Mouse (Mus musculus) myocyte (in vitro differentiated cells): ENCODE measurements around the gene Atp2b4. TPM values are rescaled to one million over a fixed set of nuclear protein-coding genes. Genes with fewer than 3 reads are reported as not detected.

Experiments used
- H3K27me3 ChIP-seq: one replicate; pipeline ENCODE4 v1.6.1; 2011; ENCODE audit not compliant: control insufficient read depth, insufficient read depth, insufficient read length
- H3K36me3 ChIP-seq: one replicate; pipeline ENCODE4 v1.6.1; 2011; ENCODE audit not compliant: control insufficient read depth, insufficient read depth
- H3K4me2 ChIP-seq: one replicate; pipeline ENCODE4 v1.6.1; 2011; ENCODE audit warnings: low read depth, control low read depth
- H3K4me3 ChIP-seq: one replicate; pipeline ENCODE4 v1.5.1; 2011; ENCODE audit warnings: mild to moderate bottlenecking, control low read depth, moderate library complexity
- H3K79me2 ChIP-seq: one replicate; pipeline ENCODE4 v1.6.1; 2011; ENCODE audit not compliant: control insufficient read depth, insufficient read depth
- H3ac ChIP-seq: one replicate; pipeline ENCODE4 v1.6.1; 2011; ENCODE audit not compliant: control insufficient read depth, insufficient read length
- CEBPB ChIP-seq: IDR thresholded peaks from 2 replicates; pipeline ENCODE4 v1.6.1; 2011; ENCODE audit warnings: mild to moderate bottlenecking, moderate library complexity; ENCODE audit not compliant: poor library complexity, insufficient read depth, severe bottlenecking
- E2F4 ChIP-seq: IDR thresholded peaks from one replicate; pipeline ENCODE4 v1.6.1; 2011; ENCODE audit warnings: mild to moderate bottlenecking, control low read depth, moderate library complexity; ENCODE audit not compliant: insufficient read depth
- MAX ChIP-seq: IDR thresholded peaks from one replicate; pipeline ENCODE4 v1.6.1; 2011; ENCODE audit warnings: low read depth, mild to moderate bottlenecking, control low read depth
- MYOD1 ChIP-seq, 3 experiments: IDR thresholded peaks; one replicate each; pipeline ENCODE4 v1.6.1; 2011; ENCODE audit warnings: control low read depth in 2 of 3, low read depth in 2 of 3, mild to moderate bottlenecking in 2 of 3, moderate library complexity in 1 of 3; ENCODE audit not compliant: insufficient read length in 2 of 3, control insufficient read depth in 1 of 3
- MYOG ChIP-seq, 3 experiments: IDR thresholded peaks; one replicate each; pipeline ENCODE4 v1.6.1; 2011; ENCODE audit warnings: control low read depth in 2 of 3, low read depth in 2 of 3, mild to moderate bottlenecking in 2 of 3; ENCODE audit not compliant: insufficient read length in 2 of 3, control insufficient read depth in 1 of 3, insufficient read depth in 1 of 3
- POLR2A ChIP-seq: IDR thresholded peaks from one replicate; pipeline ENCODE4 v1.6.1; 2011; ENCODE audit warnings: low read depth, mild to moderate bottlenecking, control low read depth, moderate library complexity; ENCODE audit not compliant: insufficient read length
- POLR2AphosphoS2 ChIP-seq: IDR thresholded peaks from one replicate; pipeline ENCODE4 v1.6.1; 2011; ENCODE audit warnings: low read depth, control low read depth; ENCODE audit not compliant: insufficient read length
- REST ChIP-seq: IDR thresholded peaks from one replicate; pipeline ENCODE4 v1.6.1; 2011; ENCODE audit warnings: mild to moderate bottlenecking, control low read depth, moderate library complexity; ENCODE audit not compliant: insufficient read depth, insufficient read length
- SRF ChIP-seq: IDR thresholded peaks from one replicate; pipeline ENCODE4 v1.6.1; 2011; ENCODE audit warnings: low read depth; ENCODE audit not compliant: control insufficient read depth, insufficient read length
- TCF12 ChIP-seq: IDR thresholded peaks from one replicate; pipeline ENCODE4 v1.6.1; 2011; ENCODE audit warnings: mild to moderate bottlenecking, control low read depth; ENCODE audit not compliant: poor library complexity, insufficient read depth, severe bottlenecking
- TCF3 ChIP-seq: IDR thresholded peaks from one replicate; pipeline ENCODE4 v1.6.1; 2011; ENCODE audit warnings: low read depth, control low read depth; ENCODE audit not compliant: insufficient read length
- USF1 ChIP-seq: IDR thresholded peaks from one replicate; pipeline ENCODE4 v1.6.1; 2011; ENCODE audit warnings: low read depth, mild to moderate bottlenecking, control low read depth, moderate library complexity
- polyA plus RNA-seq: library from polyadenylated mRNA; unstranded; fragments of >200 nt; fragmentation: generic; extraction: Trizol; gene quantifications from one replicate; pipeline ENCODE4 v1.2.1, GENCODE M21; 2012; ENCODE audit warnings: missing spikeins

Atp2b4 gene
- polyA plus RNA-seq, 1 experiment = 28.1 TPM

- Histone ChIP-seq H3K27me3 (no peaks in the 10 kb centered on the region), H3K36me3 (no peaks in the 10 kb centered on the region), H3K4me2 (no peak overlapping the region), H3ac (no peak overlapping the region), H3K4me3 (no peak overlapping the region), H3K79me2 (no peaks in the 10 kb centered on the region)
- TF ChIP-seq CEBPB (no peak), MYOG (IDR thresholded peaks at IDR 0.05; ENCODE audit: control insufficient read depth in 1 of 3, insufficient read depth in 1 of 3, insufficient read length in 2 of 3, low read depth in 2 of 3) (peak; percentile 24 to 75 (median 35)), POLR2AphosphoS2 (no peak), MAX (no peak), SRF (no peak), TCF12 (no peak), E2F4 (no peak), MYOD1 (IDR thresholded peaks at IDR 0.05; ENCODE audit: control insufficient read depth in 1 of 3, insufficient read length in 2 of 3, low read depth in 2 of 3) (peak in 2 of 3 experiments; percentile 73 to 84), REST (no peak), USF1 (no peak), POLR2A (no peak), TCF3 (peak; percentile 40)
These were observed 24.7 kb upstream of the Atp2b4 start for GRCm38 (mm10) chr1:133825543-133825942.

- TF ChIP-seq MYOG (IDR thresholded peaks at IDR 0.05; ENCODE audit: control insufficient read depth in 1 of 3, insufficient read depth in 1 of 3, insufficient read length in 2 of 3, low read depth in 2 of 3) (no peak), MAX (no peak), USF1 (no peak), POLR2AphosphoS2 (no peak), POLR2A (no peak), SRF (no peak)
- Histone ChIP-seq H3K36me3 (no peaks in the 10 kb centered on the region), H3ac (no peak overlapping the region), H3K27me3 (no peaks in the 10 kb centered on the region), H3K79me2 (no peaks in the 10 kb centered on the region), H3K4me3 (no peak overlapping the region), H3K4me2 (no peak overlapping the region)
These were observed 24.3 kb upstream of the Atp2b4 start for GRCm38 (mm10) chr1:133825140-133825539.

- TF ChIP-seq MAX = no peak
- TF ChIP-seq USF1 = no peak
- TF ChIP-seq MYOG (IDR thresholded peaks at IDR 0.05; ENCODE audit: control insufficient read depth in 1 of 3, insufficient read depth in 1 of 3, insufficient read length in 2 of 3, low read depth in 2 of 3) = no peak
- TF ChIP-seq TCF3 = no peak
- TF ChIP-seq POLR2AphosphoS2 = no peak
- no peak for TF ChIP-seq SRF
- no peak for TF ChIP-seq CEBPB
- no peak for TF ChIP-seq MYOD1 (IDR thresholded peaks at IDR 0.05; ENCODE audit: control insufficient read depth in 1 of 3, insufficient read length in 2 of 3, low read depth in 2 of 3)
- no peak for TF ChIP-seq E2F4
- H3K27me3 ChIP-seq = no peaks in the 10 kb centered on the region
- H3K36me3 ChIP-seq = no peaks in the 10 kb centered on the region
- H3ac ChIP-seq = no peak overlapping the region
- H3K79me2 ChIP-seq = no peaks in the 10 kb centered on the region
- H3K4me2 ChIP-seq = no peak overlapping the region
- no peak overlapping the region for H3K4me3 ChIP-seq
These were observed 20.3 kb upstream of the Atp2b4 start for GRCm38 (mm10) chr1:133821144-133821543.

- Histone ChIP-seq H3K4me2 (no peak overlapping the region), H3K79me2 (no peaks in the 10 kb centered on the region), H3K4me3 (no peak overlapping the region), H3K36me3 (no peaks in the 10 kb centered on the region), H3ac (no peak overlapping the region), H3K27me3 (no peaks in the 10 kb centered on the region)
- TF ChIP-seq CEBPB (no peak), REST (no peak), E2F4 (no peak), TCF12 (no peak), MYOG (IDR thresholded peaks at IDR 0.05; ENCODE audit: control insufficient read depth in 1 of 3, insufficient read depth in 1 of 3, insufficient read length in 2 of 3, low read depth in 2 of 3) (no peak), USF1 (no peak), MYOD1 (IDR thresholded peaks at IDR 0.05; ENCODE audit: control insufficient read depth in 1 of 3, insufficient read length in 2 of 3, low read depth in 2 of 3) (no peak), POLR2A (no peak), MAX (no peak), SRF (no peak), TCF3 (no peak), POLR2AphosphoS2 (no peak)
These were observed 19.3 kb upstream of the Atp2b4 start for GRCm38 (mm10) chr1:133820100-133820499.

- Histone ChIP-seq H3ac (no peak overlapping the region), H3K79me2 (no peaks in the 10 kb centered on the region), H3K4me2 (no peak overlapping the region), H3K27me3 (no peaks in the 10 kb centered on the region), H3K36me3 (no peaks in the 10 kb centered on the region), H3K4me3 (no peak overlapping the region)
- TF ChIP-seq REST (no peak), MYOG (IDR thresholded peaks at IDR 0.05; ENCODE audit: control insufficient read depth in 1 of 3, insufficient read depth in 1 of 3, insufficient read length in 2 of 3, low read depth in 2 of 3) (no peak), POLR2A (no peak), USF1 (no peak), E2F4 (no peak), MYOD1 (IDR thresholded peaks at IDR 0.05; ENCODE audit: control insufficient read depth in 1 of 3, insufficient read length in 2 of 3, low read depth in 2 of 3) (no peak), TCF12 (no peak), POLR2AphosphoS2 (no peak), MAX (no peak), SRF (no peak), CEBPB (no peak), TCF3 (no peak)
These were observed 17.7 kb upstream of the Atp2b4 start for GRCm38 (mm10) chr1:133818531-133818930.
